Mouse (Mus musculus) liver, embryonic 16.5 days (tissue): ENCODE measurements around the gene Egflam. TPM values are rescaled to one million over a fixed set of nuclear protein-coding genes. Genes with fewer than 3 reads are reported as not detected.
A peak's percentile ranks its signal among the peaks of the same experiment; 100 is the strongest.

ENCODE experiments used
- ATAC-seq: fragments of 200-750 bp; cut with Nextera tagmentation; 2 replicates; pipeline ENCODE4 v1.8.0; 2017; ENCODE audit warnings: low read depth, mild to moderate bottlenecking, moderate number of reproducible peaks, moderate library complexity
- H3K27ac ChIP-seq: fragments of 300-500 bp; sonication (generic); 2 replicates; pipeline ENCODE4 v1.5.1; 2014; ENCODE audit warnings: mild to moderate bottlenecking, low read length
- H3K27me3 ChIP-seq: fragments of 300-500 bp; sonication (generic); 2 replicates; pipeline ENCODE4 v1.6.1; 2014; ENCODE audit warnings: low read depth, low read length, mixed read lengths; ENCODE audit not compliant: control insufficient read depth, insufficient read depth
- H3K36me3 ChIP-seq: fragments of 300-500 bp; sonication (generic); 2 replicates; pipeline ENCODE4 v1.6.1; 2014; ENCODE audit warnings: mild to moderate bottlenecking; ENCODE audit not compliant: control insufficient read depth, insufficient read depth
- H3K4me1 ChIP-seq: fragments of 300-500 bp; sonication (generic); 2 replicates; pipeline ENCODE4 v1.6.1; 2014; ENCODE audit warnings: low read depth, low read length, mixed read lengths; ENCODE audit not compliant: control insufficient read depth
- H3K4me2 ChIP-seq: fragments of 300-500 bp; sonication (generic); 2 replicates; pipeline ENCODE4 v1.6.1; 2014; ENCODE audit warnings: low read depth, low read length, mixed read lengths
- H3K4me3 ChIP-seq: fragments of 300-500 bp; sonication (generic); 2 replicates; pipeline ENCODE4 v1.5.1; 2014; ENCODE audit warnings: low read depth, mild to moderate bottlenecking, low read length
- H3K9ac ChIP-seq: fragments of 300-500 bp; sonication (generic); 2 replicates; pipeline ENCODE4 v1.6.1; 2014; ENCODE audit warnings: low read depth, low read length
- H3K9me3 ChIP-seq: fragments of 300-500 bp; sonication (generic); replicated peaks from 2 replicates; pipeline ENCODE4 v1.6.1; 2016; ENCODE audit warnings: low read length; ENCODE audit not compliant: control insufficient read depth
- WGBS: fragments of 180-500 bp; shearing (Covaris S2); extraction: QIAGEN DNeasy Blood & Tissue Kit; methylation state at CpG from one replicate; pipeline ENCODE4 v1.1.7; 2014; ENCODE audit not compliant: insufficient replicate concordance; 5-methylcytosine and 5-hydroxymethylcytosine counted together
- polyA plus RNA-seq: library from polyadenylated mRNA; unstranded; fragments of >200 nt; fragmentation: Nextera tagmentation; extraction: Ambion mirVana; gene quantifications from 2 replicates; pipeline ENCODE4 v1.2.1, GENCODE M21; 2015

Egflam gene
- polyA plus RNA-seq, 1 experiment from 2014 or later, result 0.90 TPM

DNA sequence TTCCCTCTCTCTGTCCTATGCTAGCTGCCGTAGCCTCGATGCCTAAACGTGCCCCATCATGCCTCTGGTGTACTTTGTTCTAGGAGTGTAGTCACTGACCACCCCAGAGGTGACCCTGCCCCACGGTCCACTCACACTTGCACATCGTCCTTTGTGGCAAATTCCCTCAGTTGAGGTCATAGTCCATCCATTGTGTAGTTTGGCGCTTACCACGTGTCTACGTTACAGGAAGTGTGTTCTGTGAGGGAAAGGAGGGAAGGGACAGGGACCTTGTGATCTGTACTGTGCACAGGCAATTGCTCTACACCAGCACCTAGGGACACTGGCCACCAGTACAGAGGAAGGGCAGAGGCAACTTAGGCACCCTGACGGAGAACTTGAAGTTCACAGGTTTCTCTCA lies 238.3 kb downstream of the Egflam start:
- H3K9me3 ChIP-seq, result no peaks in the 10 kb centered on the region
- no peaks in the 10 kb centered on the region for H3K27me3 ChIP-seq
- H3K27ac ChIP-seq, result peak overlapping the region; percentile 66
- no peak overlapping the region for H3K4me2 ChIP-seq
- H3K9ac ChIP-seq, result no peak overlapping the region
- no peaks in the 10 kb centered on the region; the same call in 1 of the 2 replicates for H3K36me3 ChIP-seq
- WGBS, result 55% methylated on average over 9 of the region's 9 CpGs
- H3K4me1 ChIP-seq, result no peaks in the 10 kb centered on the region
- no peak overlapping the region for H3K4me3 ChIP-seq
- ATAC-seq, result peak; percentile 85

DNA sequence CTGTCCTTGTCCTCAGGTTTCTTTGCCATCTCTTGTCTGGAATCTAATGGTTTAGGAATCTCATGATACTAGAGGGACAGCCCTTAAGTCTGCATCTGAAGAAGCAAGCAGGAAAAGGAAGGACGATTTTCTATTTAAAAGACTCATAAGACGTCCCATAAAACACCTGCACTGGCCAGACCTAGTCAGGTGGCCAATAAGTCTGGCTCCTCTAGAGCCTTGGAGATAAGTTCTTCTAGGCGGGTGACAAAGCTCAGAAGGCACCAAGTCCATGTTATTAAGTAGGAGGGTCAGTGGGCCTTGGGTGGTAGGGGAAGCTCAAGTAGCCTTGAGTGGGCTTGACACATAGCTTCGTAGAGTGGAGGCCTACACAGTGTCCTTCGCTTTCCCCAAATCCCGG lies 240.5 kb downstream of the Egflam start:
- Histone ChIP-seq H3K9ac (no peak overlapping the region), H3K4me2 (no peak overlapping the region), H3K27ac (no peak overlapping the region), H3K27me3 (no peaks in the 10 kb centered on the region), H3K9me3 (no peaks in the 10 kb centered on the region), H3K4me3 (no peak overlapping the region), H3K36me3 (no peaks in the 10 kb centered on the region; the same call in 1 of the 2 replicates), H3K4me1 (no peaks in the 10 kb centered on the region)
- WGBS, result 64% methylated on average over 6 of the region's 6 CpGs
- no peak for ATAC-seq
